Mouse (Mus musculus): ENCODE measurements around the gene Nrxn1. TPM values are rescaled to one million over a fixed set of nuclear protein-coding genes. Genes with fewer than 3 reads are reported as not detected.

The Nrxn1 gene
- total RNA-seq (2015; ENCODE audit: low replicate concordance), result 1.7 TPM in 1 of 2 replicates, not detected in the other
- total RNA-seq (2017; ENCODE audit: low replicate concordance), result 0.09 and 0.42 TPM in 2 replicates

DNA sequence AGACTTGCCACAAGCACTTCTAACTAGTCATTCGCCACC lies at the start of gene Nrxn1:
Gene Nrxn1, minus strand, starts transcription at position 30 of the 39 bp plus-strand sequence.
- no peak for ATAC-seq (replicated peaks; ENCODE audit: low FRiP score, poor library complexity, severe bottlenecking)

DNA sequence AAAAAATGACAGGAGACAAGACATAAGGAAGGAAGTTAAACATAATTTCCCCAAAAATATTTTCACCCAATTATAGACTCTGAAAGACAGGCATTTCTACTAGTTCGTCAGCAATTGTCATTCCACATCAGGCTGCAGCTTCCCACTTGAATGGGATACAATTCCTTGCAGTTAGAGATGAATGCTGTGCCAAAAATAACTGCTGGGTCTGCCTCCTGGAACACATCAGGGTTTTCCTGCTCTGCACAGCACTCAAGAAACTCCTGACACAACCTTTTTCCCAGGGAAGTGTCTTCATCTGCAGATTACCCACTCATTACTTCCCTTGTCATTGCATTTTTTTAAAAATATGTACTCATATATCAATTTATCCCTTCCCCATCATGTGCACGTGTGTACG lies 44.0 kb upstream of the Nrxn1 start:
- ATAC-seq (replicated peaks; ENCODE audit: low FRiP score, poor library complexity, severe bottlenecking), result no peak

DNA sequence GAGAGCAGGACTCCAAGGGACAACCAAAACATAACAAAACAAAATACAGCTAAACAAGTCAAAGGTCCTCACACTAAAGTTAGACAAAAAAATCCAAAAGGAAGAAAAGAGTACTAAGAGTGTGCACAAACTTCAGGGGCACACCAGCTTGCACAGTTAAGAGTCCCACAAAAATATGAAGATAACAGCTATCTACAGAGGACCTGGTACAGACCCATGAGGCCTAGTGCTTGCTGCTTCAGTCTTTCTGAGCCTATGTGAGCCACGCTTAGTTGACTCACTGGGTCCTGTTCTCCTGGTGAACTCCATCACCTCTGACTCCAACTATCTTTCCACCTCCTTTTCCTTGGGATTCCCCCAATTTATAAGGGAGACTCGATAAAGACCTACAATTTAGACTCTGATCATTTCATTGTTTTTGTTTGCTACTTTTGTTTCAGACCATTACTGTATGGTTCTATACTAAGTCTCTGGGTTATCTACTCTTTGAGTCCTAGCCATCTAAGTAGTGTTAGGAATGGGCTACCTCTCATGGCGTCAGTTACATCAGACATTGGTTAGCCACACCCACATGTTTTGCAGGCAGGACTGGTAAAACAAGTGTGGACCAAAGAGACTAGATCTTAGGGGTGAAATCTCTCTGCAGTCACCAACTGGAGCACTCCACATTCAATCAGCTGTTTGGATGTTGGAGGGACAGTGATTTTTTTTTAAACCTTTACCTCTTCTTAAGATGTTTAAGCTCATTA lies 20.2 kb upstream of the Nrxn1 start:
- ATAC-seq (replicated peaks; ENCODE audit: low FRiP score, poor library complexity, severe bottlenecking), result 0 out of 2 replicates have a peak, but pooled peaks have one; percentile 43

DNA sequence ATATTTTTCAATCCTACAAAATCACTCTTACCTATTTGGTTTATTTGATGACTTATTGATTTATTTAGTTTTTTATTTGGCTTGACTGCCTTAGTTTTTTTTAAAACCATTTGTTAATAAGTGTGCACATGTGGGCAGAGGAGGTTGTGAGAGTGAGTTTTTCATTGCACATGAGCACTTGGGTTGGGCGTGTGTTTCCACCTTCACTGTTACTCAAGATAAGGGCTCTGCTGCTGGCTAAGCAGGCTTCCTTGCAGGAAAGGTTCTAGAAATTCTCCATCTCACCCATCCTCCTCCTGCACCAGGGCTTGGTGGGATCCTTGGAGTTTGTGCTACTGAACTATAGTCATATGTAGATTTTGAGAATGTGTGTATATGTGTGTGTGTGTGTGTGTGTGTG lies 19.2 kb upstream of the Nrxn1 start:
- 0 out of 2 replicates have a peak, but pooled peaks have one; percentile 55 for ATAC-seq (replicated peaks; ENCODE audit: low FRiP score, poor library complexity, severe bottlenecking)

DNA sequence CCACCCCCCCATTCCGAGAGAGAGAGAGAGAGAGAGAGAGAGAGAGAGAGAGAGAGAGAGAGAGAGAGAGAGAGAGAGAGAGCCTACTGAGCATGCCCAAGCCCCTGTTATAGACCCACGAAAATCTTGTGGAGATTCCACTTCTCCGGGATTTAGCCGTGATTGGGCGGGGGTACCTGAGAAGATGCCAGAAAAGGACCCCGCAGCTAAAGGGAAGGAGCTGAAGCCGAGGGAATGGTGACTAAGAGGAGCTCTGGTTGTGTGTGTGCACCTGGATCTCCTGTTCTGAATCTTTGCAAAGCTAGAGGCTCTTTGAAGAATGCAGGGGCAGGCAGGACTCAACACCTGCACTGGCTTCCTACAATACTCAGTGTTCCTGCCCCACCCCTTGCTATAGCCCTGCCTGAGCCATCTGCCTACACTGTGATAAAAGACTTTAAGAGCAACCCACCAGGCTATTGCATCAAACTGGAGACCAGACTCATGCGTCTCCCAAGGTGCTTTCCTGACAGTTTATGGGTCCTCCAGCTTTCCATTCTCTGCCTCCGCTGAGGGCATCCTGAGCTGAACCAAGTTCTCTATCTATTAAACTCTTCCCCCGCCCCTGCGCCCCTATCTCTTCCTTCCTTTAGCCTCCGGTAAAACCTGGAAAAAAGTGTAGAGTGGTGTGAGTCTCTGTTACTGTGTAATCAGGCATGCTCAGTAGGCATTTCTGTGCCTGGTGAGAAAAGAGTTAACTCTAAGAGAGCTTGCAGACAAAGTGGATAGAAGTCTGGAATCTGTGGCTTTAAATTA lies 407 bp upstream of the Nrxn1 start:
- no peak for ATAC-seq (replicated peaks; ENCODE audit: low FRiP score, poor library complexity, severe bottlenecking)

DNA sequence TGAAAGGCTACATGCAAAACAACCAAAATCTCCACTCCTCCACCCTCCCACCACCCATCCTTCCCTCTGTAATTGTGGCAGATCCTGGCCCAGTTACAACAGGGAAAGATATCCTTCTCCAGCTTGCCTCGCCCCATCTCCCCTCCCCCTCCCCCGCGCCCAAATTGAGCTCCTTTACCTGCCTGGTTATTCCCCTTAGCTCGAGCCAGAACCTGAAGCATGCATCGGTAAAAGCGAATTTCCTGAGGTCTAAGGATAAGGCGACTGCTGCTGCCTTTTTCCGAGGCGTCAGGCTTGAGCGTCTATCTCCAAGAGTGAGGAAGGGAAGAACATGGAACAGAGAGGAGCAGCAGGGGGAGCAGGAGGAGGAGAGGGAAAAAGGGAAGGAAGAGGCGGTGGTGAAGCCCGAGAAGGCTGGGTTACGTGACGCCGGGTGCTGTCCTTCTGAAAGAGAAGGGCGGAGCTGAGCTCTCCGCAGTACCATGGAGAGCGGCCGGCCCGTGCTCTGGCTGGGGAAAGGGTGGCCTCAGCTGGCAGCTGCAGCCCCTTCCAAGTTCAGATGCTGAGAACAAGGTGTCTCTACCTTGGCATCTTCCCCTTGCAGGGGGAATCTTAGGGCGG lies 340 bp downstream of the Nrxn1 start:
- ATAC-seq (replicated peaks; ENCODE audit: low FRiP score, poor library complexity, severe bottlenecking), result no peak

DNA sequence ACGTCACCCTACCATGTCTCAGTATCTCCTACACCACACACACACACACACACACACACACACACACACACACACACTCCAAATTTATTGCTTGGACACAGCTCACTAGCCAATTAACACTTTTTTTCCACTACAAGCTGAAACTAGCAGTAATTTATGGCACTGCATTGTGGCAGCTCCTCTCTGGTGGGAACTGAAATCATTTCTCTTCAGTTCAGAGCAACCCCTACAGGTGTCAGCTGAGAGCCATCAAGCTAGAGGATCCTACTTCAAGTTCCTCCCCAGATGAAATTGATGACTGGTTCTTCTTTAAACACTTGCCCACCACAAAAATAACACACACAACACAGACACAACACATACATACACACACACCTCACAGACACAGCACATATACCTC lies 2.2 kb downstream of the Nrxn1 start:
- ATAC-seq (replicated peaks; ENCODE audit: low FRiP score, poor library complexity, severe bottlenecking), result no peak

DNA sequence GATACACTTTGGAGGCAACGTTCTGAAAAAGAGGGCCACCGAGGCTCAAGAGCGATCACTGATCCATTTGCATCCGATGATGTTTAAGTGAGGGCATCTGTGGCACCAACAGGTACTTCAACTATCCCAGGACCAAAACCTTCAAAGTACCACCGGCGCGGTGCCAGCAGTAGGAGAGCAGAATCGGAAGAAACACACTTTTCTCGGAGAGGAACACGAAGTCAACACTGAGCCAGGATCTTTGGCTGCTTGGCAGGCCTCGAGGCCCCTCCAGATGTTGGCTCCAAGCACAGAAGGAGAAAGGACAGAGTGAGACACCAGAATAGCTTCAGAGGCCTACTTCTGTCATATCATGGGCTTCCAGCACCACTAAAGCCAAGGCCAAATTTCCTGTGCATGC lies 3.9 kb downstream of the Nrxn1 start:
- no peak for ATAC-seq (replicated peaks; ENCODE audit: low FRiP score, poor library complexity, severe bottlenecking)

DNA sequence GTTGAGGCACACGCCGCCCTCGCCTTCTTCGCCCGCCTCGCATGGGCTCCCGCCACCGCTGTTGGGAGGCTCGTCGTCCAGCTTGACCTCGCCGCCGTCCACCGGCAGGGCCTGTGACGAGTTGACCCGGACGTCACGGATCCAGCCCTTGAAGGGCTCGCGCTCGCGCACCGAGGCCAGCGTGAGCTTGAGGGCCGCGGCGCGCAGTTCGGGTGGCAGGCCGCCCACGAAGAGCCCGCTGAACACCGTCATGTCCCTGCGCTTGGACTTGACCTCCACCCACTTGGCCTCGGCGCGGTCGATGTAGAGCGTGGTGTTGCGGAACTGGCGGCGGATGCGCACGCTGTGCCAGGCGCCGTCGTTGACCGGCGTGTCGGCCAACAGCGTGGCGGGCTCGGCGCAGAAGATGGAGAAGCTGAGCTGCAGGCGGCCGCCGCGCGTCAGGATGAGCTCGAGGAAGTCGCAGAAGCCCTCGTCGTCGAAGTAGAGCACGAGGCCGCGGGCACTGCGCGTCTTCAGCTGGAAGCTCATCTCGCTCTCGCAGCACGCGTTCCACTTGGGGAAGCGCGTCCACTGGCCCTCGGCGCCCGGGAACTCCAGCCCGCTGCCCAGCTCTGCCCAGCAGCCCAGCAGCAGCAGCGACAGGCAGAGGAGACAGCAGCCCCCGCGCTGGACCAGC lies 4.7 kb downstream of the Nrxn1 start:
- no peak for ATAC-seq (replicated peaks; ENCODE audit: low FRiP score, poor library complexity, severe bottlenecking)

DNA sequence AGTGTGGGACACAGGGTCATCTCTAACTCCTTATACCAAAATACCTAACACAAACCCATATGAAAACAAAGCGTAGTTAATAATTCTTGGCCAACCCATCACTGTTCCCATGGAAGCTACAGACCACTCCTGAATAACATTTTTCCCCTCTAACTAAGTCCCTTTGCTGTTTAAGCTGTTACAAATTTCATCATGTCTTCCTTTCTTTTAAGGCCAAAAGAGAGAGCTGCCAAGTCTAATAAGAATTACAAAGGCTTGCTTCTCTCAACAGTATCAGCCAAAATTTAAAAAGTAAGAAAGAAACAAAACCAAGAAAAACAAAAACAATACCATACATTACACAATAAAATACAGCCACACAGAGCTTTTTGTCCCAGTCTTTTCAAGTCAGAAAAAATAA lies 6.5 kb downstream of the Nrxn1 start:
- no peak for ATAC-seq (replicated peaks; ENCODE audit: low FRiP score, poor library complexity, severe bottlenecking)

DNA sequence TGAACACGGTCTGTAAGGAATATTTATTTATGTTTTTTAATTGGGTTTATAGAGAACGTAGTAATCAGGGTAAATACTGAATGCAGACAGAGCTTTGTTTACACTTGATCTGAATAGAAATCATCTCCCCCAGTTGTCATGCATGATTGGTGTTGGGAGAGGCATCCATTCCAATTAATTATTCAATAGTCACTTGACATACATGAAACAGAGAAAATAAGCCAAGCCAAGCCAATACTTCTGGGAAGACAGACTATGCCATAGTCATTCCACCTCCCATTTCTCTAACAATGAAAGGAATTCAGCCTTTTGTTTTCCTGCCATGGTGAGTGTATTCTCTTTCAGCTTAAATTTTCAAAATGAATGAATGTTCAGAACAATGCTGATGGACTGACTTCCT lies 7.5 kb downstream of the Nrxn1 start:
- no peak for ATAC-seq (replicated peaks; ENCODE audit: low FRiP score, poor library complexity, severe bottlenecking)

DNA sequence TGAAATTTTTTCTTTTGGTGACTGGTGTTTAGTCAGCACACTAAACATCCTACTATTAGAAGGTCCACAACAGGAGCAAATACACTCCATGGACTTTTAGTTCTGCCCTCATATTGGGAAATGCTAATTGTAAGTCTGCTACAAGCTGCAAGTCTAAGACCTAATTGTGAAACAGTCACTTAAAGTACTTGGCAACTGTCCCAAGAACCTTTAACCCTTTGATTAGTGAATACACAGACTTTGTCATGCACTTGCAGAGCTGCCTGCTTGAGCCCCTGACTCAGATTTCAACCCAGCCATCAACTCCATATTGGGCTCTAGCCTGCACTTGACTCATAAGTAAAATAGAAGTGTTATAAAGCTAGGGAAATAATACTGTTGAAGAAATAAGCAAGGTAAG lies 13.8 kb downstream of the Nrxn1 start:
- ATAC-seq (replicated peaks; ENCODE audit: low FRiP score, poor library complexity, severe bottlenecking), result no peak

DNA sequence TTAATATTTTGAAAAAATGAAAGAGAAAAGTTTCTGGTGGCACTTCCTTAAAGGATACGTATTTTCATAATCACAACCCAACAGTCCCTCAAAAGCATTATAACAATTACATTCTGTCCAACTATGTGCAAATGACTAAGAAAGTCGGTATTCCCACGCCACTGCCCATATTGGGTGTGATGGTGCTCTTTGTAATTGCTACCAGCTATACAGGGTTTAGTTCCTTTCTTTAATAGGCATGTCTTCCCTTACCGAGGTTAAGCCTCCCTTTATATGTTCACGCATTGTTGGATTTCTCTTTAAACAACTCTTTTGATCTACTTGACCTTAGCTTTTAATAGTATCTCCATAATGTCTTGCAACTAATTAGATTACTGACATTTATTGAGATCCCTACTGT lies 18.1 kb downstream of the Nrxn1 start:
- no peak for ATAC-seq (replicated peaks; ENCODE audit: low FRiP score, poor library complexity, severe bottlenecking)

DNA sequence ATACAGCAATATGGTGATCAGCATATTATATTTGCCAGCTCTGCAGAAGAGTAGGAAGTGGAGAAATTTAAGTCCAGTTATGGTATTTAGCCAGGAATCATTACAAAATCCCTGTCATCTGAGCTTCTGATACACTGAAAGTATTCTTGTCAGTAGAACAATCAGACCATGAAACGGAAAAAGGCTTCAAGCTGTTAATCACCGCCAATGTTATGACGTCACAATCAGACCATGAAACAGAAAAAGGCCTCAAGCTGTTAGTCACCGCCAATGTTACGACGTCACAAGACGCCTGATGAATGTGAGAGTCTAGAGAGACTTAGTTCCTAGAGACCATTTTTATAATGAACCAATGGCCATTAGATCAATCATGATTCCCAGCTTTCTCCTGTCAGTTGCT lies 59.4 kb downstream of the Nrxn1 start:
- ATAC-seq (replicated peaks; ENCODE audit: low FRiP score, poor library complexity, severe bottlenecking), result no peak

DNA sequence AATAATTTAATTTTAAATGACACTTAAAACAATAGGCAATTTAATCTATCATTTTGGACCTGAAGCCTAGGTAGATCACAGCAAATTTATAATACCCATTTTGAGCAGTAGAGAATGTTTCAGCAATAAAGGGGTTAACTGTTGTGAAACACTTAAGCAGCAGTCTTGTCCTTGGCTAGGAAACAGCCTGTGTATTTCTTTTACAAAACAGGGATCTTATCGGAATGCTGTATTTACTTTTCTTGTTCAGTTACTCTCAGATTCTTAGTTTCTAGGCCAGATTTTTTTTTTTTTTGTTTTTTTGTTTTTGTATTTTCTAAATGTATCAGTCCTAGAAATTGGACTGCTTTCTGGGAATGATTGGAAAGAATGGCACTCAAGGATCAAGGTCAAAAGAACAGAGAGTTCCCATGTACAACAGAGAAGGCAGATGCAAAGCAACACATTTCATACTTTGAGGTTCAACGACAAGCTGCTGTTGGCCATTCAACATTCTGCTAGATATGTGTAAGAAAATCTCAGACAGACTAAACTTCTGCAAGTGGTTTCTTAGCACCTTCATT lies 67.7 kb downstream of the Nrxn1 start:
- no peak for ATAC-seq (replicated peaks; ENCODE audit: low FRiP score, poor library complexity, severe bottlenecking)

DNA sequence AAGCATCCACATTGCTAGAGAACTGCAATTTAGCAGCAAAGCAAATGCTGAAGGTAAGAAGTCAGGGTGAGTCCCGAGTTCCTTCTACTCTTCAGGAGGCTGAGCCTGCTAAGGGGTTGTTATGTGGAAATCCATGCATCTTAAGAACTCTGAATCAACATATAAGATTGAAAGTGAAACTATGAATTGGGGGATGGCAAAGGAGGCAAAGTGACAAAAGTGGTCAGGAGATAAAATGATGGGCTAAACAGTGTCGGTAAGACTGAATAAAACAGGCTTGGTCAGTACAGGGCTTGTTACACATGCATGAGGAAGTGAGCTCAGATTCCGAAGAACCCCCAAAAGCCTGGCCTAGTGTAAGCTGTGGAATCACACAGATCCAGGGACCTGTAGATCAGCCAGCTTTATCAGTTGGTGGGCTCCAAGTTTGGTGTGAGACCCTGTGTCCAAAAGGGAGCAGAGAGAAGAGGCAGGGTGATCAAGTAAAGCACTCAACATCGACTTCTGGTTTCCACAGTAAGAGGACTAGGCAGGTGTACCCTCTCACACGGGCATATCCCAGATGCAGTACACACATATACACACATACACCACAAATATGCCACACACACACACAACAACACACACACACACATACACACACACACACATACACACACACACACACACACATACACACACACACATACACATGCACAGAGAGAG lies 85.3 kb downstream of the Nrxn1 start:
- ATAC-seq (replicated peaks; ENCODE audit: low FRiP score, poor library complexity, severe bottlenecking), result no peak

DNA sequence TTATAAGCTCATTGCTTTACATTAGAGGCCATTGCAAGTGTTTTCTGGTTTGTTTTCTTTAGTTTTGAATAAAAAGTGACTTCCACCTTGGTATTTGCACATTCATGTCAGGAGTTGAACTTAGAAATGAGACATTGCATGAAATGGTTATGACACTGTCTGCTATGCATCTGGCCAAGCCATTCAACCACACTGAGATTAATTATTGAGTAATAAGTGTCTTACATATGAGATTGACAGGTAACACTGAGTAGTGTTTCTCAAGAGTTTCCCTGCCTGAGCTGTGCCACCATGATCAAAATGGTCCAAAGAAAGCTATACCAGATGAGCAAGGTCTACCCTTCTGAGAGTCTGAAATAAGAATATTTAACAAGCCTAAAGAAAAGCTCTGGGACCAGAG lies 92.5 kb downstream of the Nrxn1 start:
- ATAC-seq (replicated peaks; ENCODE audit: low FRiP score, poor library complexity, severe bottlenecking), result no peak

DNA sequence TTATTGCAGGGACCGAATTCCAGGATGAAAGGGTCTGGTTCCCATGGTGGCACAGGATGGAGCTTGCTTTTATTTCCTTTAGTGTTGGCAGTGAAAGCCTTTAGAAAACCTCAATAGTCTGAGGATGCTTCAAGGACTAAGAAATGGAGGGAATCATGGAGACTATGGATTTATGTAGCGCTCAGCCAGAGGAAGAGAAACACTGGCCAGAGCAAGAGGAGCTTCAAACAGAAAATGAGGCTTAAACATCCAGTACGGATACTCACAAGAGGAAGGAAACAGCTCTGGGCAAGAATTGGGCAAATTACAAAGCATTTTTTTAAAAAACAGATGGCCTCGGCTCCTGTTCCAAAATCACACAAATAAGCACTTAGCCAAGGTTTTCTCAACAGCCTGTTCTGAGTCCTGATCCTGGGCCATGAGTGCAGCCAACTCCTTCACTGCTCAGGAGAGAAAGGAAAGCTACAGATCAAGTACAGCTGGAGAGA lies 93.2 kb downstream of the Nrxn1 start:
- ATAC-seq (replicated peaks; ENCODE audit: low FRiP score, poor library complexity, severe bottlenecking), result no peak

DNA sequence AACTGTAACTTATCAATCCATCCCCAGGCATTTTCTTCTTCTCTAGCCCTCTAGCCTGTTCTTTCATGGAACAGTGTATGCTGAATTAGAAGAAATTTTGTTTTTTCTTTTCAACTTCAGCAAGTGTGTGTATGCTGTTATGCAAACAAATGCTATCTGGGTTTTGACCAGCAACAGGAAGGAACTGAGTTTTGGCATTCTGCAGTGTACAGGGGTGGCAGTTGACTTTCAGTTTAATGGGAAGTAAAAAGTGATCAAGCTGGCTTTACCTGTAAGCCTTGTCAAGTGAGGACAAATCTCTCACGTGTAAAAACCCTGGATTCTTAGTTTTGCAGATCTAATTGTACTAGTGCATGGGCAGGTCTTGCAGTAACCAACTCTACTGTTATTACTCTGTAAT lies 95.2 kb downstream of the Nrxn1 start:
- ATAC-seq (replicated peaks; ENCODE audit: low FRiP score, poor library complexity, severe bottlenecking), result 0 out of 2 replicates have a peak, but pooled peaks have one; percentile 39

DNA sequence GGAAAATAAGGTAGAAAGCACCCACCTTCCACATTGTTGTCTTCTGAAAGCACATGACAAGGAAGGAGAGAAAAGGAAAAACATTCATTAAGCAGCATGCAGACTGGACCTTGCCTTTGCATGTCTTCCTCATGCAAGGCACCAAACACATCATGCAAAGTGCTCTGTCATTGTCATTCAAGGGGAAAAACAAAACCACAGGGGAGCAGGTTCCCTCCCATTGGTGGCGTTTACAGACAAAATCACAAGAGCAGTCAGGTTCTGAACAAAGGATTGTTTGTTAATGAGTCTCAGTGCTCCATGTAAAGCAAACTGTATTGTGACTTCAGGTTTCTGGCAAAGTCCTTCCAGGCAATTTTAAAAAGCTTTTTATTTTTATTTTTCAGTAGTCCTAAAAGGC lies 97.4 kb downstream of the Nrxn1 start:
- no peak for ATAC-seq (replicated peaks; ENCODE audit: low FRiP score, poor library complexity, severe bottlenecking)

Data from erythroblast, adult 5-6 weeks (primary cell).